Mouse (Mus musculus) liver, adult (tissue): Measurements from ENCODE around the gene Slco2a1.

Experiments used
- GATA4 ChIP-seq: IDR thresholded peaks from 2 replicates; pipeline ENCODE4 v1.6.1; 2014; ENCODE audit warnings: mild to moderate bottlenecking, low read length; ENCODE audit not compliant: insufficient replicate concordance

Gene Slco2a1

GRCm38 (mm10) chr9:103111621-103112470 is 123.3 kb downstream of the Slco2a1 start, which contains the start of gene Rab6b:
TSS of gene Rab6b (plus strand) at chr9:103111787.
- no peak for TF ChIP-seq GATA4

- TF ChIP-seq GATA4 = no peak
These were observed 124.2 kb downstream of the Slco2a1 start for GRCm38 (mm10) chr9:103112471-103113271.

- TF ChIP-seq GATA4 = no peak
These were observed 124.8 kb downstream of the Slco2a1 start for GRCm38 (mm10) chr9:103113351-103113750.

GRCm38 (mm10) chr9:103114326-103114725 is 125.8 kb downstream of the Slco2a1 start:
- TF ChIP-seq GATA4 = no peak

- TF ChIP-seq GATA4 = no peak
These were observed 126.4 kb downstream of the Slco2a1 start for GRCm38 (mm10) chr9:103114901-103115300.

- no peak for TF ChIP-seq GATA4
These were observed 128.4 kb downstream of the Slco2a1 start for GRCm38 (mm10) chr9:103116941-103117340.

- TF ChIP-seq GATA4 = no peak
These were observed 129.0 kb downstream of the Slco2a1 start for GRCm38 (mm10) chr9:103117495-103117894.

GRCm38 (mm10) chr9:103117951-103118350 is 129.4 kb downstream of the Slco2a1 start:
- TF ChIP-seq GATA4 = no peak

GRCm38 (mm10) chr9:103118651-103119275 is 130.3 kb downstream of the Slco2a1 start:
- TF ChIP-seq GATA4 = no peak

GRCm38 (mm10) chr9:103119781-103120180 is 131.3 kb downstream of the Slco2a1 start:
- no peak for TF ChIP-seq GATA4

- TF ChIP-seq GATA4 = no peak
These were observed 131.7 kb downstream of the Slco2a1 start for GRCm38 (mm10) chr9:103120231-103120630.

GRCm38 (mm10) chr9:103121546-103121945 is 133.0 kb downstream of the Slco2a1 start:
- TF ChIP-seq GATA4 = no peak

GRCm38 (mm10) chr9:103124746-103125145 is 136.2 kb downstream of the Slco2a1 start:
- TF ChIP-seq GATA4 = no peak

GRCm38 (mm10) chr9:103133493-103134124 is 145.1 kb downstream of the Slco2a1 start:
- TF ChIP-seq GATA4 = no peak

GRCm38 (mm10) chr9:103134450-103135030 is 146.0 kb downstream of the Slco2a1 start:
- no peak for TF ChIP-seq GATA4
